Mouse (Mus musculus) heart, postnatal 0 days (tissue): ENCODE results near the gene Nup133.

ENCODE experiments used
- CTCF ChIP-seq: IDR thresholded peaks from 2 replicates; pipeline ENCODE4 v1.5.1; 2016; ENCODE audit warnings: antibody characterized with exemption, control low read depth, low read depth
- EP300 ChIP-seq: IDR thresholded peaks from 2 replicates; pipeline ENCODE4 v1.6.1; 2016; ENCODE audit warnings: antibody characterized with exemption, low read depth

GRCm38 (mm10) chr8:123960056-123960455 lies 11.0 kb upstream of the Nup133 start:
- no peak for TF ChIP-seq CTCF
- TF ChIP-seq EP300: no peak
